Mouse (Mus musculus) heart, embryonic 15.5 days (tissue): ENCODE results near the gene Deup1. TPM values are rescaled to one million over a fixed set of nuclear protein-coding genes. Genes with fewer than 3 reads are reported as not detected.

Experiments used
- polyA plus RNA-seq: library from polyadenylated mRNA; unstranded; fragments of >200 nt; fragmentation: Nextera tagmentation; extraction: Ambion mirVana; gene quantifications from 2 replicates; pipeline ENCODE4 v1.2.1, GENCODE M21; 2015

Deup1 gene
- polyA plus RNA-seq, 1 experiment from 2014 or later = 0.89 TPM

Other genes starting within 250 kb of the Deup1 start
- gene Smco4, start 134.5 kb downstream of the Deup1 start, polyA plus RNA-seq = 2.1 and 2.2 TPM in 2 replicates
- gene Slc36a4, start 81.8 kb upstream of the Deup1 start, polyA plus RNA-seq = 7.2 and 9.5 TPM in 2 replicates
- gene Mtnr1b, start 246.6 kb upstream of the Deup1 start, polyA plus RNA-seq = not detected in 2 replicates